Mouse (Mus musculus) gastrocnemius, postnatal 14 days (tissue): ENCODE measurements at regions not wholly inside any gene's neighbourhood (a gene's known extent, or its start where the extent isn't known, plus 50 kb on each side); places are given as distances from the start of the nearest gene placed in this dataset.

Experiments used
- DNase-seq: peaks from one replicate; pipeline ENCODE4 v3.0.0; 2021; ENCODE audit warnings: mixed read lengths
- intact Hi-C: fragments of 180-260 bp; cut with DNase I; formaldehyde crosslinking; loops from one replicate; pipeline ENCODE4 v1.15.1; 2025; ENCODE audit warnings: low total_unique reads

GRCm38 (mm10) chr4:137164933-137165332, 112.4 kb upstream of the Wnt4 start:
- intact Hi-C loops, result loop anchor here (5.0 kb wide), 3 partner anchors 117 to 142 kb away; no protein-coding TSS in a partner anchor
- DNase-seq, result no peak

GRCm38 (mm10) chr4:137164429-137164828, 112.9 kb upstream of the Wnt4 start:
- DNase-seq, result peak; percentile 69
- intact Hi-C loops, result loop anchor here (5.0 kb wide), 1 partner anchor 128 kb away; no protein-coding TSS in a partner anchor

GRCm38 (mm10) chr4:137163962-137164361, 113.3 kb upstream of the Wnt4 start:
- DNase-seq, result no peak
- intact Hi-C loops, result loop anchor here (5.0 kb wide), 1 partner anchor 128 kb away; no protein-coding TSS in a partner anchor

GRCm38 (mm10) chr4:137160526-137160925, 111.9 kb upstream of the Zbtb40 start:
- DNase-seq, result no peak
- intact Hi-C loops, result loop anchor here (5.0 kb wide), 1 partner anchor 132 kb away; no protein-coding TSS in a partner anchor

GRCm38 (mm10) chr4:137158201-137158600, 109.6 kb upstream of the Zbtb40 start:
- no peak for DNase-seq
- intact Hi-C loops, result no loop called here

GRCm38 (mm10) chr4:137156441-137157105, 108.0 kb upstream of the Zbtb40 start:
- intact Hi-C loops, result no loop called here

GRCm38 (mm10) chr4:137148756-137149155, 100.2 kb upstream of the Zbtb40 start:
- intact Hi-C loops, result no loop called here
- DNase-seq, result no peak

More at GRCm38 (mm10) chr4:137156441-137157105, 108.0 kb upstream of the Zbtb40 start:
- no peak for DNase-seq

- intact Hi-C loops, result no loop called here
Observed at GRCm38 (mm10) chr4:137147795-137148194, 99.2 kb upstream of the Zbtb40 start.

GRCm38 (mm10) chr4:137146326-137146725, 97.7 kb upstream of the Zbtb40 start:
- DNase-seq, result no peak
- intact Hi-C loops, result no loop called here

More at GRCm38 (mm10) chr4:137147795-137148194, 99.2 kb upstream of the Zbtb40 start:
- no peak for DNase-seq

GRCm38 (mm10) chr4:137142316-137142715, 93.7 kb upstream of the Zbtb40 start:
- DNase-seq, result no peak
- intact Hi-C loops, result no loop called here

- DNase-seq, result no peak
Observed at GRCm38 (mm10) chr4:137139051-137139705, 90.6 kb upstream of the Zbtb40 start.

GRCm38 (mm10) chr4:137138127-137138526, 89.5 kb upstream of the Zbtb40 start:
- intact Hi-C loops, result no loop called here
- DNase-seq, result no peak

More at GRCm38 (mm10) chr4:137139051-137139705, 90.6 kb upstream of the Zbtb40 start:
- intact Hi-C loops, result no loop called here

GRCm38 (mm10) chr4:137136313-137136712, 87.7 kb upstream of the Zbtb40 start:
- intact Hi-C loops, result no loop called here

GRCm38 (mm10) chr4:137135792-137136191, 87.2 kb upstream of the Zbtb40 start:
- intact Hi-C loops, result no loop called here
- peak; percentile 39 for DNase-seq

More at GRCm38 (mm10) chr4:137136313-137136712, 87.7 kb upstream of the Zbtb40 start:
- no peak for DNase-seq

GRCm38 (mm10) chr4:137134553-137134952, 86.0 kb upstream of the Zbtb40 start:
- no peak for DNase-seq
- intact Hi-C loops, result no loop called here

- DNase-seq, result no peak
Observed at GRCm38 (mm10) chr4:137133789-137134188, 85.2 kb upstream of the Zbtb40 start.

GRCm38 (mm10) chr4:137130619-137131212, 82.1 kb upstream of the Zbtb40 start:
- no peak for DNase-seq
- intact Hi-C loops, result no loop called here

More at GRCm38 (mm10) chr4:137133789-137134188, 85.2 kb upstream of the Zbtb40 start:
- intact Hi-C loops, result no loop called here

GRCm38 (mm10) chr4:137128152-137128551, 79.6 kb upstream of the Zbtb40 start:
- intact Hi-C loops, result no loop called here
- no peak for DNase-seq

- DNase-seq, result no peak
- intact Hi-C loops, result no loop called here
Observed at GRCm38 (mm10) chr4:137121684-137122083, 73.1 kb upstream of the Zbtb40 start.

GRCm38 (mm10) chr4:137120597-137120996, 72.0 kb upstream of the Zbtb40 start:
- DNase-seq, result no peak
- intact Hi-C loops, result no loop called here
